Mouse (Mus musculus) large intestine, adult 2 months (tissue): ENCODE results near the gene Hnrnph2. TPM values are rescaled to one million over a fixed set of nuclear protein-coding genes. Genes with fewer than 3 reads are reported as not detected.

Experiments
- DNase-seq: peaks from one replicate; pipeline ENCODE4 v3.0.0-alpha.2; 2012; ENCODE audit warnings: low read depth, low spot score
- WGBS: fragments of 180-500 bp; shearing (Covaris S2); methylation state at CpG from one replicate; pipeline ENCODE4 v1.1.7; 2018; 5-methylcytosine and 5-hydroxymethylcytosine counted together
- polyA plus RNA-seq: library from polyadenylated mRNA; depleted of rRNA; stranded (reverse); fragments of >200 nt; gene quantifications from 2 replicates; pipeline ENCODE4 v1.2.3, GENCODE M21; 2012

Hnrnph2 gene
- polyA plus RNA-seq, 1 experiment: 9.3 TPM

- DNase-seq: no peak
- 66% methylated on average over 4 of the region's 4 CpGs for WGBS
Observed at GRCm38 (mm10) chrX:134610984-134611383, 10.0 kb downstream of the Hnrnph2 start.

- WGBS: 12% methylated on average over 15 of the region's 15 CpGs
- no peak for DNase-seq
Observed at GRCm38 (mm10) chrX:134612285-134612959, 11.4 kb downstream of the Hnrnph2 start.

GRCm38 (mm10) chrX:134614306-134614705, 13.3 kb downstream of the Hnrnph2 start:
- no peak for DNase-seq
- 63% methylated on average over 2 of the region's 2 CpGs for WGBS

- 60% methylated on average over 9 of the region's 9 CpGs for WGBS
- no peak for DNase-seq
Observed at GRCm38 (mm10) chrX:134619695-134620094, 18.7 kb downstream of the Hnrnph2 start.

GRCm38 (mm10) chrX:134620254-134620865, 19.4 kb downstream of the Hnrnph2 start:
- WGBS: 44% methylated on average over 8 of the region's 8 CpGs

GRCm38 (mm10) chrX:134621685-134622084, 20.7 kb downstream of the Hnrnph2 start:
- no peak for DNase-seq
- WGBS: 75% methylated on average over 3 of the region's 3 CpGs

More at GRCm38 (mm10) chrX:134620254-134620865, 19.4 kb downstream of the Hnrnph2 start:
- DNase-seq: no peak

GRCm38 (mm10) chrX:134623350-134623749, 22.4 kb downstream of the Hnrnph2 start:
- WGBS: 69% methylated on average over 4 of the region's 4 CpGs
- DNase-seq: no peak

- no peak for DNase-seq
- 49% methylated on average over 2 of the region's 2 CpGs for WGBS
Observed at GRCm38 (mm10) chrX:134628200-134628599, 27.2 kb downstream of the Hnrnph2 start.

- 90% methylated on average over 5 of the region's 5 CpGs for WGBS
- DNase-seq: no peak
Observed at GRCm38 (mm10) chrX:134632710-134633109, 31.7 kb downstream of the Hnrnph2 start.

- WGBS: 72% methylated on average over 3 of the region's 3 CpGs
- no peak for DNase-seq
Observed at GRCm38 (mm10) chrX:134635111-134635510, 34.1 kb downstream of the Hnrnph2 start.

- 28% methylated on average over 3 of the region's 3 CpGs for WGBS
Observed at GRCm38 (mm10) chrX:134635860-134636259, 34.9 kb downstream of the Hnrnph2 start.

GRCm38 (mm10) chrX:134641000-134641760, 40.2 kb downstream of the Hnrnph2 start:
- DNase-seq: no peak
- WGBS: 63% methylated on average over 10 of the region's 10 CpGs

More at GRCm38 (mm10) chrX:134635860-134636259, 34.9 kb downstream of the Hnrnph2 start:
- no peak for DNase-seq

- 83% methylated on average over 1 of the region's 1 CpGs for WGBS
- DNase-seq: no peak
Observed at GRCm38 (mm10) chrX:134646338-134646737, 45.4 kb downstream of the Hnrnph2 start.

- no peak for DNase-seq
- 50% methylated on average over 8 of the region's 8 CpGs for WGBS
Observed at GRCm38 (mm10) chrX:134647421-134647820, 46.4 kb downstream of the Hnrnph2 start.

GRCm38 (mm10) chrX:134648031-134648692, 47.2 kb downstream of the Hnrnph2 start:
- peak; percentile 38 for DNase-seq
- 25% methylated on average over 11 of the region's 11 CpGs for WGBS

GRCm38 (mm10) chrX:134652061-134652460, 51.1 kb downstream of the Hnrnph2 start:
- WGBS: 54% methylated on average over 1 of the region's 1 CpGs
- DNase-seq: no peak
